Mouse (Mus musculus) lung, embryonic 16.5 days (tissue): Measurements from ENCODE around the gene Sox2. TPM values are rescaled to one million over a fixed set of nuclear protein-coding genes. Genes with fewer than 3 reads are reported as not detected.

ENCODE experiments used
- ATAC-seq: fragments of 200-750 bp; cut with Nextera tagmentation; 2 replicates; pipeline ENCODE4 v1.8.0; 2017; ENCODE audit warnings: low read depth, mild to moderate bottlenecking, moderate library complexity
- H3K27ac ChIP-seq: fragments of 300-500 bp; sonication (generic); 2 replicates; pipeline ENCODE4 v1.5.1; 2014; ENCODE audit warnings: mild to moderate bottlenecking, control low read depth, low read length
- H3K27me3 ChIP-seq: fragments of 300-500 bp; sonication (generic); 2 replicates; pipeline ENCODE4 v1.6.1; 2014; ENCODE audit warnings: low read depth, low read length, mixed read lengths; ENCODE audit not compliant: control insufficient read depth, insufficient read depth
- H3K36me3 ChIP-seq: fragments of 300-500 bp; sonication (generic); 2 replicates; pipeline ENCODE4 v1.6.1; 2014; ENCODE audit warnings: low read length; ENCODE audit not compliant: control insufficient read depth, insufficient read depth
- H3K4me1 ChIP-seq: fragments of 300-500 bp; sonication (generic); replicated peaks from 2 replicates; pipeline ENCODE4 v1.6.1; 2014; ENCODE audit warnings: low read length, mixed read lengths; ENCODE audit not compliant: control insufficient read depth, insufficient read depth
- H3K4me2 ChIP-seq: fragments of 300-500 bp; sonication (generic); 2 replicates; pipeline ENCODE4 v1.6.1; 2014; ENCODE audit warnings: low read depth, low read length, control low read depth
- H3K4me3 ChIP-seq: fragments of 300-500 bp; sonication (generic); 2 replicates; pipeline ENCODE4 v1.5.1; 2014; ENCODE audit warnings: mild to moderate bottlenecking, low read length, control low read depth
- H3K9ac ChIP-seq: fragments of 300-500 bp; sonication (generic); 2 replicates; pipeline ENCODE4 v1.6.1; 2014; ENCODE audit warnings: low read length, control low read depth
- H3K9me3 ChIP-seq: fragments of 300-500 bp; sonication (generic); 2 replicates; pipeline ENCODE4 v1.6.1; 2016; ENCODE audit warnings: low read length; ENCODE audit not compliant: control insufficient read depth
- WGBS: fragments of 180-500 bp; shearing (Covaris S2); extraction: QIAGEN DNeasy Blood & Tissue Kit; methylation state at CpG from one replicate; pipeline ENCODE4 v1.1.7; 2014; 5-methylcytosine and 5-hydroxymethylcytosine counted together
- polyA plus RNA-seq: library from polyadenylated mRNA; unstranded; fragments of >200 nt; fragmentation: Nextera tagmentation; extraction: Ambion mirVana; gene quantifications from 2 replicates; pipeline ENCODE4 v1.2.1, GENCODE M21; 2015

The Sox2 gene
- polyA plus RNA-seq, 1 experiment from 2014 or later = 1.6 TPM

DNA sequence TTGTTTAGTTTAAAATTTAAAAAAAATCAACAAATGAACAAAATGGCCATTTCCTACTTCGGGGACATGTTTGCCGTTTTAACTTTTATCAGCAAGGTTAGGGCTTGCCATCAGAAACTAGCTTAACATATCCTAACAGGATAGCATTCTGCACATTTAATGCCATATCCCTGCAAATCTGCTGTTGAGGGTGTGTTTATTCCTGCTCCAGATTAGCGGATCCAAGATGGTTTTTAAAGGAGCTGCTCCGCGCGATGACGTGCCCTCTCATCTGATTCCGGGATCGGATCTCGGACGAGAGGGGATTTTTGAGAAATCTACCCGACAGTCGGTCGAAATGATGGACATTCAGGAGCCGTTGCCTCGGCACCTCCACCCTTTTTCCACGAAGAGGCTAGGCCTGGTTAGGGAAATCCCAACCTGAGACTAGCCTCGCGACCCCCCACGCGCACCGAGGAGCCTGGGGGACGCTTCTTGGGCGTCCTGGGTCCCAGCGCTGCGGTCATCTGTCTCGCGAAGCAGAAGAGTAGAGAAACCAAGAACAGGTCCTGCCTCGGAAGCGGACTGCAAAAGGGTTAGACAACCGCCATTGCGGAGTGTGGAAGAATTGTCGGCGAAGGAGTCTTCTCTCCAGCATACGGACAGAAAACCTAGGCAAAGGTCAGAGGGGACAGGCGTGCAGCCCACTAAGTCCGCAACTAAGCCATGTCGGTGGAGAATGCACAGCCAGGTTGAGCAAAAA, 8.3 kb upstream of the Sox2 start:
- Histone ChIP-seq H3K9ac (no peak overlapping the region), H3K27ac (no peak overlapping the region), H3K4me1 (no peaks in the 10 kb centered on the region; the same call in 1 of the 2 replicates), H3K4me3 (peak overlapping the region; percentile 22), H3K9me3 (no peaks in the 10 kb centered on the region), H3K4me2 (peak overlapping the region; percentile 39; the same call in 1 of the 2 replicates), H3K27me3 (peaks cover 87% of the 10 kb centered on the region), H3K36me3 (no peaks in the 10 kb centered on the region)
- no peak for ATAC-seq
- WGBS = 2% methylated on average over 38 of the region's 38 CpGs

DNA sequence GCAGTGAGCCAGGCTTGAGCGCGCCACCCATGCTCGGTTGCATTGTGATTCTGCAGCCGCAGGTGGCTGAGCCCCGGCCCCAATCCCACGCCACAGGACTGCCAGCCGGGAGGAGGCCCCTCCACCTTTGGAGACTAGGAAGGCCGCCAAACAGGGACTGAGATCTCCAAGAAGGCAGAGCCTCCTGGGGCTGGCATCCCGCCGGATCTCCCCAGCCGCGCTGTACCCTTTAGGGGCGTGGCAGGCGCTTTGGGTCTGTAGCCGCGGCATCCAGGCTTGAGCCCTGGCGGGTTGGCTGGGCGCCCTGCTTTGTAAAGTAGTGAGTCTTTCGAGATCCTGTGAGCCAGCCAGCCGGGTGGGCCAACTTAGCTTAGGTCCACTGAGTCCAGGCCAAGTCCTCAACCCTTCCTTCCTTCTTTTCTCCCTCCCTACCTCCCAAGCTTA, 7.7 kb upstream of the Sox2 start:
- H3K27ac ChIP-seq = no peak overlapping the region
- H3K27me3 ChIP-seq = peaks cover 90% of the 10 kb centered on the region
- peak overlapping the region; percentile 39; the same call in 1 of the 2 replicates for H3K4me2 ChIP-seq
- H3K9me3 ChIP-seq = no peaks in the 10 kb centered on the region
- H3K36me3 ChIP-seq = no peaks in the 10 kb centered on the region
- H3K4me1 ChIP-seq = no peaks in the 10 kb centered on the region; the same call in 1 of the 2 replicates
- peak overlapping the region; percentile 22 for H3K4me3 ChIP-seq
- peak; percentile 48; the same call in 1 of the 2 replicates for ATAC-seq
- WGBS = 2% methylated on average over 20 of the region's 20 CpGs
- H3K9ac ChIP-seq = no peak overlapping the region

DNA sequence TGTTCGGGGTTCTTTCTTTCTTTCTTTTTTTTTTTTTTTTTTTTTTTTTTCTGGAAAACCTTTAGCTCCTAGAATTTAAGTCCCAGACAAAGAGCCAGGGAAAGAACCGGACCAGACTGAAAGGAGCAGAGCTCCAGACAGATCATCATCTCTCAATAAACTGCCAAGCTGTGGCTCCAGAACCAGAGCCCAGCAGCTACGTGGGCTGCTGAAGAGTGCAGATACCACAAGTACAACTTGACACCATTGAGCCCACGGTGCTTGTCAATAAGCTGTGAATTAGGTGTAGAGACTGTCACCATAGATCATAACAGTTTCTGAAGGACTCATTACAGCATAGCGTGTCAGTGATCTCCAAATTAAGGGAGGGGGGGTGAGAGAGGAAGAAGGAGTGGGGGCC, 7.1 kb upstream of the Sox2 start:
- ATAC-seq = no peak
- H3K9me3 ChIP-seq = no peaks in the 10 kb centered on the region
- H3K27ac ChIP-seq = no peak overlapping the region
- no peak overlapping the region for H3K4me2 ChIP-seq
- 8% methylated on average over 5 of the region's 5 CpGs for WGBS
- no peak overlapping the region for H3K4me3 ChIP-seq
- peaks cover 92% of the 10 kb centered on the region for H3K27me3 ChIP-seq
- no peak overlapping the region for H3K9ac ChIP-seq
- no peaks in the 10 kb centered on the region for H3K36me3 ChIP-seq
- no peaks in the 10 kb centered on the region; the same call in 1 of the 2 replicates for H3K4me1 ChIP-seq

DNA sequence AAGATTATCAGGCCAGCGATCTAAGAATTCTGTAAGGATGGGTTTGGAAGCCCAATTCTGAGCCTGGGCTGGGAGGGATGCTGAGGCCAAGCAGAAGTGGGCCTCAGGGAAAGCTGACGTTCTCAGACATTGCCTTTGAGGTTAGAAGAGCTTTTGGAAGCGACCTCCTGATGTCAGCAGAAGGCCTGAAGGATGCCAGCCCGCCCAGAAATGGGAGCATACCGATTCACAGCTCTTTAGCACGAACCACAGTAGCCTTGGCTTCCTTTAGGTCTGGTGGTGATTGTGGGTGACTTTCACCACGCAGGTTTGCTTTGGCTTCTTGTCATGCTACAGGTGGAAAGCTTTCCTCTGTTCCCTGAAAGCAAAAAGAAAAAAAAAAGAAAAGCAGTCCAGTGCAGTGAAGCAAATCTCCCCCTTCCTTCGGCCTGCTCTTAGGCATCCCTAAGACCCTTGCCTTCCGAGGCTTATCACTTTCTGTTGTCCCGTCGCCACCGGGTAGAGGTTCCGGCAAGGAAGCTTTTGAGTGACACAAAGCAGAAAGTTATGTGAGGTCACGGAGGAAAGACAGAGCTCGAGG, 6.6 kb upstream of the Sox2 start:
- no peak overlapping the region for H3K9ac ChIP-seq
- no peaks in the 10 kb centered on the region for H3K9me3 ChIP-seq
- no peaks in the 10 kb centered on the region; the same call in none of the 2 replicates for H3K4me1 ChIP-seq
- H3K36me3 ChIP-seq = no peaks in the 10 kb centered on the region
- no peak overlapping the region for H3K27ac ChIP-seq
- H3K4me3 ChIP-seq = no peak overlapping the region
- WGBS = 4% methylated on average over 15 of the region's 15 CpGs
- ATAC-seq = no peak
- peaks cover 92% of the 10 kb centered on the region for H3K27me3 ChIP-seq
- H3K4me2 ChIP-seq = no peak overlapping the region

DNA sequence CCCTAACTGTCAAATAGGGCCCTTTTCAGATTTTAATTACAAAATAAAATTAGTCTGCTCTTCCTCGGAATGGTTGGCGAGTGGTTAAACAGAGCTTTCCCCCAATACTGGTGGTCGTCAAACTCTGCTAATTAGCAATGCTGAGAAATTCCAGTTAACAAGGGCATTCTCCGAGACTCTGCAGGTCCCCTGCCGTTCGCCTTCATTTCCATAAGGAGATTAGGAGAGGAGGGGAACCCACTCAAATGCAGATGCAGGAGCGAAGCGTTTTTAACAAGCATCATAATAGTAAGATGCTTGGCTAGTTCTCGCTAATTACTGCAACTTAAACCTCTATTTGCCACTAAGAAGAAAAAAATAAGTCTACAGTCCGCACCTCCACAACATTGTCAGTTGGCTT, 4.0 kb upstream of the Sox2 start:
- Histone ChIP-seq H3K27me3 (peaks cover 94% of the 10 kb centered on the region), H3K9me3 (no peaks in the 10 kb centered on the region), H3K4me3 (no peak overlapping the region), H3K36me3 (no peaks in the 10 kb centered on the region), H3K9ac (no peak overlapping the region), H3K4me2 (no peak overlapping the region), H3K27ac (no peak overlapping the region), H3K4me1 (peaks cover 20% of the 10 kb centered on the region)
- ATAC-seq = no peak
- 6% methylated on average over 10 of the region's 10 CpGs for WGBS

DNA sequence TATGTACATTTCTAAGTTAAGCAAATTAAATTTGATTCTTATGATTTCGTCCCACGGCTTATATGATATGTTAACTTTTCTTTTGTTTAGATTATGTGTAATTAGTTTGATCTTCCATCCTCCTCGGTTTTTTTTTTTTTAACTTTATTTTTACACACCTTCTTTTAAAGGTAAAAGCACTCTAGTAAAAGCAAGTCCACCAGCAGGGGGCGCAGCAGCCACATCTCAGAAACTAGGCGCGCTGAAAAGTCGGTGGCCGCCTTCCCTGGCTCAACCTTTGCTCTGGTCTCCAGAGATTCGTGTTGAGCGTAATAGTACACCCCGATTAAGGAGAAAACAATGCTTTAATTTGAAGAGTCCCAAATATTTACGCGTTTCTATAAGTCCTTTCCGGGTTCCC, 2.5 kb upstream of the Sox2 start:
- Histone ChIP-seq H3K36me3 (no peaks in the 10 kb centered on the region), H3K4me3 (no peak overlapping the region), H3K27me3 (peaks cover 84% of the 10 kb centered on the region), H3K4me1 (peaks cover 20% of the 10 kb centered on the region), H3K4me2 (no peak overlapping the region), H3K9me3 (no peaks in the 10 kb centered on the region), H3K9ac (no peak overlapping the region), H3K27ac (no peak overlapping the region)
- no peak for ATAC-seq
- under 1% methylated on average over 14 of the region's 14 CpGs for WGBS

DNA sequence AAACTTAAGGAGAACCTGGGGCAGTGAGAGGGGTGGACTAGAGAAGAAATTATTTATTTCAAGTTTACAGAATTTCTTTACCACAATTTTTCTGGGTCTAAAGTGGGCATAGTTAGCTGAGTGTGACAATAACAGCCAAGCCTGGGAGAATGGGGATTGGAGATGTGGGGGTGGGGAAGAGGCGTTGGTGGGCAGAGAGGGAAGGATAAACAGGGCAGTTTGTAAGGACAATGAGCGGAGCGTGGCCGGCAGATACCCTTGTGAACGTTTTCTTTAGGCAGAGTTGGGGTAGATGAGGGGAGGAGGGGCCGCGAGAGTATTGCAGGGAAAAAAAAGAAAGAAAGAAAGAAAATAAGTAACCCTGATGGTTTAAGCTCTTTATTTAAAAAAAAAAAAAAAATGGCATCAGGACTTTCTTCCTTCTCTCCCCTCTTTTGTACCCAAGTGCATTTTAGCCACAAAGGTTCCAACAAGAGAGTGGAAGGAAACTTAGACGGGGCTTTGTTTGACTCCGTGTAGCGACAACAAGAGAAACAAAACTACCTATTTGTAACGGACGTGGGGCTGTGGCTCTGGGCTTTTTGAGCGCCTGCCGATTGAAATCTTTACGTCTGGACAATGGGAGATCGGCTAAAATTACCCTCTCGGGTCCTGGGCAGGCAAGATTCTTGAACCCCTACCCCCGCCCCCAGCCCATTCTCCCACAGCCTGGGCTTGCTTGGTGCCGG, 1.9 kb upstream of the Sox2 start:
- no peak for ATAC-seq
- WGBS = 2% methylated on average over 19 of the region's 19 CpGs
- Histone ChIP-seq H3K4me2 (peak overlapping the region; percentile 62; the same call in 1 of the 2 replicates), H3K36me3 (no peaks in the 10 kb centered on the region), H3K27ac (no peak overlapping the region), H3K9ac (no peak overlapping the region), H3K27me3 (peaks cover 84% of the 10 kb centered on the region), H3K4me1 (peaks cover 20% of the 10 kb centered on the region), H3K4me3 (0 out of 2 replicates have a peak overlapping the region, but pooled peaks have one; percentile 48), H3K9me3 (no peaks in the 10 kb centered on the region)

DNA sequence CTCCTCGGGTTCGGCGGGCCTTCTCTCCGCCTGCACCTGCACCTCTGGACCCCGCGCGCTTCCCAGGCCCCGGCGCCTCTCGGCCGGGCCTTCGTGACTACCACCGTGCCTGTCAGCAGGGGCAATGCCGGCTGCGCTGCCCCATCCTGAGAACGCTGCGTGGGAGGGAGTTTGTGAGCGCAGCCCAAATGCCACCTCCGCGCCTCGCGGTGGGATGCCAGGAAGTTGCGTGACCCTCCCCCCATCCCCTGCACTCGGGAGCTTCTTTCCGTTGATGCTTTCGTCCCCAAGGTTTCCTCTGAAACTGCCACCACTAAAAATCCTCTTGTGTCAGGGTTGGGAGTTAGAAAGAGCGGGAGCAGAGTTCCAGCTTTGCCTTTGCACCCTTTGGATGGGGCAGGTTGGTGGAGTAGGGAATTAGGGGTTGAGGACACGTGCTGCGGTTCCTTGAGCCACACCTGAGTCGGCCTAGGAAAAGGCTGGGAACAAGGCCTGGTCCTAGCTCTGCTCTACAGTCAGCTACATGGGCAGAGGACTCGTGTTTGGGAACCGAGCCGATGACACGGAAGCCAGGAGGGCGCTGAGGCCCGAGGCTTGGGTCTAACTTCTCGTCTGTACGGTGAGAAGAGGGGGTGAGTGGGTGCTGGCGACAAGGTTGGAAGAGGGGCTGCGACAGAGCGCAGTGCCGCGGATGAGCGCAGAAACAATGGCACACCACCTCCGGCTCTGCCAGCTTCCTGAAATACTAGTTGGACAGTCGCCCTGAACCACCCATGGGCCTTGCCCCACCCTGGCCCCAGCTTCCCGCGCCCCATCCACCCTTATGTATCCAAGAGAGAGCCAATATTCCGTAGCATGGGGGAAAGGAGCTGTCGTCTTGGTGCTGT, 1.1 kb upstream of the Sox2 start:
- WGBS = 1% methylated on average over 50 of the region's 50 CpGs
- Histone ChIP-seq H3K9me3 (no peaks in the 10 kb centered on the region), H3K4me3 (peak overlapping the region; percentile 48), H3K27ac (no peak overlapping the region), H3K4me2 (peak overlapping the region; percentile 62), H3K27me3 (peaks cover 84% of the 10 kb centered on the region), H3K9ac (no peak overlapping the region), H3K36me3 (no peaks in the 10 kb centered on the region), H3K4me1 (peaks cover 20% of the 10 kb centered on the region)
- peak; percentile 51 for ATAC-seq
